Mouse (Mus musculus): Measurements from ENCODE around the gene Rnf4. TPM values are rescaled to one million over a fixed set of nuclear protein-coding genes. Genes with fewer than 3 reads are reported as not detected.

The Rnf4 gene
- polyA plus RNA-seq, 1 experiment, result 84.9 TPM

DNA sequence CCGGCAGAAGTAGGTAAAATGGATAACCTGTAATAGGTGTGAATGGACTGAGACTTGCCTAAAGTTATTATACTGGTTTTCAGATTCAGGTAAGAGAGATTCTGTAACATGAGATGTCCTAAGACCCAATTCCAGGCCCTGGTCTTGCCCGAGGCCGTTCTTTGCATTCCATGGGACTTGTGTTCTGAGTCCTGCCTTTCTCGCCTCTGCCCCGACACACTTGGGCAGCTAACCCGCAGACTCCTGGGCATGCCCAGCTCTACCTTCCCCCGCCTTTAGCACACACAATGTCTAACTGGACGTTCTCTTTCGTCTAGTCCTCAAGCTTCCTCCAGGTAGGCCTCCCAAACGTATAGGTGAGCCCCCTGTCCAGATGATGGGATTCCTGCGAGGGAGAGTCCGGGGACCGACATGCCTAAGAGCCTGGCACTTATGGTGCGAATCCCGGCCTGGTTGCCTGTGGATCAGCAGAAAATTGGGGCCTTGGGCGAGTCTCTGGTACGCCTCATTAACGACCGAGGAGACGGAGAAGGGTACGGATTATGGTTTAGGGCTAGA lies 471 bp upstream of the Rnf4 start:
- no peak for DNase-seq (ENCODE audit: extremely low spot score in 1 of 2, low spot score in 1 of 2)

DNA sequence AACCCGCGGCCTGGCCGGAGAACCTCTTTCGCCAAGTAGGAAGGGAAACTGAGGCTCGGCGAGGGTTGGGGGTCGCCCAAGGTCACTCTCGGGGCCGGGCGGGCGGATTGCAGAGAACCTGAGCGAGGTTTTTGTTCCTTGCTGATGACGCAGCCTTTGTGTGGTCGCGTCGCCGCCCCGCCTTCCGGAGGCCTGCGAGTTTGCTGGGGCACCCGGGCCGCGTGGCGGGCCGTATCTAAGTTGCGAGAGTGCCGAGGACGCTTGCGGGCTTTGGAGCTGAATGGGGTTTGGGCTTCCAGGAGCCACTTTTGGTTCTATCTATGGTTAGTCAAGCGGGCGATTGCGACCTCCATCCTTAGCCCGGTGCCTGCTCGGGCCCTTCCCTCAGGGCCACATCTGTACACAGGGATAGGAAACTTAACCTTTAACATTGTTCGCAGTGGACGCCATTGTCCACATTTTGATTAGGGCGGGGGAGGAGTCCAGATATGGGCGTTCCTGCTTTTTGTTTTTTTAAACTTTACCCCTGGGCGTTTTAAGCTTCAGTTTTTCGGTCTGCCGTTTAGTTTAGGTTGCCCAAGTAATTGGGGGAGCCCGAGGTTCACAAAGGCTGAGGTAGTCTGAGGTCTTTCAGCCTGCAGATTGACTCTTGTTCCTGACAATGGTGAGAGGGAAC lies 824 bp downstream of the Rnf4 start:
- peak in 1 of 2 experiments; percentile 33 for DNase-seq (ENCODE audit: extremely low spot score in 1 of 2, low spot score in 1 of 2)

DNA sequence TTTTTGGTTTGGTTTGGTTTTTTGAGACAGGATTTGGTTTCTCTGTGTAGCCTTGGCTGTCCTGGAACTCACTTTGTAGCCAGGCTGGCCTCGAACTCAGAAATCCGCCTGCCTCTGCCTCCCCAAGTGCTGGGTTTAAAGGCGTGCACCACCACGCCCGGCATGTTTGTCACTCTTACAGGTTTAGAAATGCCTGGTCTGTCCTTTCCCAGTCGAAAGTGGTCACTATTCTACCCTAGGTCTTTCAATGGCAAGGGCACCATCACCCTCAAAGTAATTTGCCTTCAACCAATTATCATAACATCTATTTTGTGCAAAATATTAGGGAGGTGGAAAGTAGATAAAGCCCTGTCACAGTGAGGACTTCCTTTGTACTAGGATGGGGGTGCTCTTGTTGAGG lies 4.2 kb downstream of the Rnf4 start:
- no peak for DNase-seq (ENCODE audit: extremely low spot score in 1 of 2, low spot score in 1 of 2)

DNA sequence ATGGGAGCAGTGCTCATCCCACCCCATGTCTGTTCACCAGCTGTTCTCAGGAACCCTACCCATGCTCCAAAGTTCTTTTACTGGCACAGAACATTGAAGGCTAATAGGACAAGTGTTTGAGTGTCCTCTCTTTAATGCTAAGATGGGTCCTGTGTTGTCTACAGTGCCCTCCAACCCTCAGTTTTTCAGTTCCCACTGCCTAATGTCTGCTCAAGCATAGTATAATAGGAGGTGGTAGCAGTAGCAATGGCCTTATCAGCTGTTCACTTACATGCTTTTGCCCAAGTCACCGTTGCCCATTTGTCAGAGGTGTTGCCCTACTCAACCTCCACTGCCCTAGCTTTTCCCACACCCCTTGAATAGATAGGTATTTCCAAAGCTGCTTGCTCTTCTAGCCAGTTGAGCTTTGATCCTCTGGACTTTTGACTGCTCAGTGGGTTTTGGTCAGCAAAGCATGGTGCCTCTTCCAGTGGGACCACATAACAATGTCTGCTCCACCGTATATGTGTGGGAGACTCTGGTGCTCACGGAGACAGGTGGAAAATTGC lies 16.1 kb downstream of the Rnf4 start:
- no peak for DNase-seq (ENCODE audit: extremely low spot score in 1 of 2, low spot score in 1 of 2)

DNA sequence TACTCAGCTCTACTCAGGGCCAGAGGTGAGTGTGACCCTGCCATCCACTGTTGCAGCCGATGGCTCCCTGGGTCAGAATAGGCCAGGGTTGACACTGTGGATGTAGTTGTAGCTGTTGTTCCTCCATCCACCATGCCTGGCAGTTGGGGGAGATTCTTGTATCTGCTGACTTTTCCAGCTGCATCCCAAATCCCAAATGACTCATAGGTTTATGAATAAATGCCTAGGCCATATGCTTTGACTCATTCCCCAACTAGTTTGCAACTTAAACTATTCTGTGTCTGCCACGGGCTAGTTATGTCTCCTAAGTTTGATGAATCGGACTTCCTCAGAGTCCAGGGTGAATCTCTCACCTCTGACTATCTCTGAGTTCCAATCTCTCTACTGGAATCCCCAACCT lies 24.2 kb downstream of the Rnf4 start:
- no peak for DNase-seq (ENCODE audit: extremely low spot score in 1 of 2, low spot score in 1 of 2)

DNA sequence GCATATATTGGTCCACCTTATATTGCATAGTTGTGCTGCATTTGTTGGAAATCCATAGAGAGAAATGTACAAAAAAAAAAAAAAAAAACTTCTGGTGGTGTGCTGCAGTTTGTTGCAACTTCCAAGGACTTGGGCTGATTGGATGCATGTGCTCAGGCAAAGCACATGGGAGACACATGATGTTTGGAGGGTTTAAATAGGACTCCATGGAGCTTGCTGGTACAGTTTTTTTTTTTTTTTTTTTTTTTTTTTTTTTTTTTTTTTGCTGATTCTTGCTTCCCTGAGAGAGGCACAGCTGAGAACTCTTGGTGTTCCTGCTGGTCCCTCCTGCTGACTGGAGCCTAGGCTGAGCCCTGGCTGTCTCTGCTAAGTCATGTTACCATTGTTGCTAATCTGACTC lies 27.0 kb downstream of the Rnf4 start:
- no peak for DNase-seq (ENCODE audit: extremely low spot score in 1 of 2, low spot score in 1 of 2)

DNA sequence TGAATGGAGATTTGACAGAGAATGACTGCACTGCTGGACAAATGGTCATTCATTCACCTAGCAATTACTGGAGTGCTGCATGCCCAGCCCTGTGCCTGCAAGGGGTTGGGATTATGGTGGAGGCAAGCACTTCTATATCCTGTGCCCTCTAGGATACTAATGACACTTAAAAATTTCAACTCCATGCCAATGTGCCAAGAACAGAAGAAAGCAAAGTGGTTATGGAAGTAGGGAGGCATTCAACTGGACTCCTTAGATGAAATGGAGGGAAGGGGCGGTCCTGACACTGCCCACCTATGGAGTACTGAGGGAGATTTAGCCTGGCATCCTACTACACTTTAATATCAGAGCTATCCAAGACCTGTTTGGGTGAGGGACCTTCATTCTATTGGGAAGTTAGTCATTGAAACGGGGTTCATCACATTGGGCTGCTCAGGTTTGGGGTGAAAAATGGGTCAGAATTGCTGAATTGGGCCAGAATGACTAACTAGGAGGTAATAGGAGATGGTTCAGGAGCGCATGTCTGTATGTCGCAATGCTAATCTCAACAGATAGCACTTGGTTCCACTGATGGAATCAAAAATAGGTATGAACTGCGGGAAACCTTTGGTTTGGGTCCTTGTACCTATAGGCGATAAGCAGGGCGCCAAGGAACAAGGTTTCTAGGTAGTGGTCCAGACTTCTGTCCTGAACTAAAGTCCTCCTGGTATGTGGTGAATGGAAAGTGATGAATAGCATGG lies 32.6 kb downstream of the Rnf4 start:
- DNase-seq (ENCODE audit: extremely low spot score in 1 of 2, low spot score in 1 of 2), result no peak

DNA sequence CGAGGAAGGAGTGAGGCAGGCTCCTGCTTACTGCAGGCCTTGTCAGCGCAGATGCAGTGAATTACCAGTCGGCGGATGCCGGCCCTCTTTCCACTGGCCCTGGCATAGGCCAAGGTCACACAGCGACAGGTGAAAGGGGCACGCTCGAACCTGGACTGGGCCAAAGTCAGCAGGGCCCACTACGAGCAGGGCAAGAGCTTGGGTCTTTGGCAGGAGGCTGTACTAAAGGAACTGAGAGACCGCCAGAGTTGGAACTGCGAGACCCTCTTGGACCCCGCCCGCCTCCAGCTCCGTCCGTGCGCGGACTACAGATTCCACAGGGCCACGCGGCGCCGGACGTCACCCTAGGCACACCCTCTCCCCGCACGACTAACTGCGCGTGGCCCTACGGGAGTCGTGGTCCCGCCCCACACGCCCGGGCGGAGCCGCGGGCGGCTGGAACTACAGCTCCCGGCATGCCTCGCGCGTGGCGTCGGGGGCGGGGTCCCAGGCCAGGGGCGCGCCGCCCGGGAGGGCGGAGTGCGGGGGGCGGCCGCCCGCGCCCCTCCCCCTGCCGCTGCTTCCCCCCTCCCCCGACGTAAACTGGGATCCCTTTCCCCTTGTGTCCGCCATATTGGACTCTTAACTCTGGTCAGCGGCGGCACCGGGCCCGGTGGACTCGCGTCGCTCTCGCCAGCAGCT lies 33.4 kb downstream of the Rnf4 start, which contains the start of gene Fam193a:
TSS of gene Fam193a (plus strand) at position 593 of the 681 bp plus-strand sequence.
- peak; percentile 94 to 97 for DNase-seq (ENCODE audit: extremely low spot score in 1 of 2, low spot score in 1 of 2)

DNA sequence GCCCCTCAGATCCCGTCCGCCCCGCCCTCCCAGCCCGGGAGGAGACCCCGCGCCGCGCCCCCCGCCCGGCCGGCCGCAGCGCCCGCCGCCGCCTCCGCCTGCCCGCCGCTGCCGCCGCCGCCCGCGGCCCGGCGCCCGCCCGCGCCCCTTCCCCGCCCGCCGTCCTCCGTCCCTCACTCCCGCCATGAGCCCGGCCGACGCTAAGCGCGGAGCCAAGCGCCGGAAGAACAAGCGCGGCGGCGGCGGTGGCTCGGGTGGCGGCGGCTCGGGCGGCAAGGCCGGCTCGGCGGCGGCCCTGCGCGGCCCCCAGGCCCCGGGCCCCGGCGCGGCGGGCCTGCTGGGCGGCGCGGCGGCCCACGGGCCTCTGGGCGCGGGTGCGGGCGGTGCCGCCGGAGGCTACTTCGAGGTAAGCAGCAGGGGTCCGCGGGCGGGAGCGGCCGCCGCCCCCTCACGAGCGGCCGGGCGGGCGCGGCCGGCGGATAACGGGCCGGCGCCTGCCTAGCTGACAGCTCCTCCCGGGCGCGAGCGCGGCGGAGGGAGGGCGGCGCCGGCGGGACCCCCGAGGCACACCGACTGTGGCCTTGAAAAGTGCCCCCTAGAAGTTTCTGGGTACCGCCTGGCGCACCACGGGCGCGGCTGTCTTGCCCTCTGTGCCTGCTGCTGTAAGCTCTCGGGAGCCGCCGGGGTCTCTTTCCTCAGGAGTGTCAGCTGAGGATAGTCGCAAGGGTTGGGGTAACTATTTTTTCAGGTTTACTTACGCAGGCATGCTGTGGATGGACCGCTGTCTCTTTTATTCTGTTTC lies 34.1 kb downstream of the Rnf4 start:
- DNase-seq (ENCODE audit: extremely low spot score in 1 of 2, low spot score in 1 of 2), result peak in 1 of 2 experiments; percentile 11

DNA sequence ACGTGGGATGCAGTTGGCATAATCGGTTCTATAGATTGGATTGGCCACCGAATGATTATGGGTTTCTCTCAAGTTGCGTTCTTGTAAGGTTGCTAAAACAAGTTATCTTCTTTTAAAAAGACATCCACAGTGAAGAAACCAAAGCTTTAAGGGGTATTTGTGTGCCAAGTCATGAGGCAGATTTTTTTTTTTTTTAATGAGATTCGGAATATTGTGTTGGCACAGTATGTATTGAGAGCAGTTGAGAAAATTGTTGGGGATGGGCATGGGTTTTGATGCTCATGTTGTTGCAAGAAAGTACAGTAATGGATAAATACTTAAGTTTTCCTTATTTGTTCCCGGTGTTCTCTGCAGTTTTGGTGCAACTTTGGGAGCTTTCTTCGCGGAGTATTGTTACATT lies 34.8 kb downstream of the Rnf4 start:
- DNase-seq (ENCODE audit: extremely low spot score in 1 of 2, low spot score in 1 of 2), result no peak

DNA sequence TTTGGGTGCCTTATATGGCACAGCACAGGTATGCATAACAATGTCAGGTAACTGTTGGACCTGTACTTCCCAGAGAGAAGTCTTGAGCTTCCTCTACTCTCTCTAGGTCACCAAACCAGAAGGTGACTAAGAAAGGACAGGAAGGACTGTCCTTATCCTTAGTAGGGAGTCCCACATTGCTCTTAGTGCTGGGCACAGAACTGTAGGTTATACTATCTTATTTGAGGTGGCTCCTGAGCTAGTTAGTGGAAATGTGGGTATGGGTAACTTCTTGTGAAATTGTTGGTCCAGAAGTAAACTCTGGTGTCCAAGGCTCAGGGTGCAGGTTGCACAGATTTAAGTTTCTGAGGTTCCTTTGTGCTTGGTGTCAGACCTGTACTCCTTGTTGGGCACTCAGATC lies 36.1 kb downstream of the Rnf4 start:
- DNase-seq (ENCODE audit: extremely low spot score in 1 of 2, low spot score in 1 of 2), result no peak

DNA sequence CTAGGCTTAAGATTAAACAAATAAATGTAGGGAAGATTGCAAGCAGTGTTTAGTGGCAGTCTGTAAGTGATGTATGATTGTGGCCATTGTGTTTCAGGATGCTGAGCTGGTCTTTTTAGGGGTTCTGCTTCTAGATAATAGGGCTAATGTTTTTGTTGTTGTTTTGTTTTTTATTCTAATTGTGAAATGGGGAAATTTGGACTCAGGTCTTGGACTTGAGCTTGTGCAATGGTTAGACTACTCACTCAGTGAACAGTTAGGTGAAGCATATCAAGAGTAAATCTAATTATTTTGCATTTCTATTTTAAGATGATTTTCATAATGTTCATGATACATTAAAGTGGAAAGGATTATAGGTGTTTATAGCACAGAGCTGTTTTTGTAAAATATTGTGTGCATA lies 36.5 kb downstream of the Rnf4 start:
- no peak for DNase-seq (ENCODE audit: extremely low spot score in 1 of 2, low spot score in 1 of 2)

DNA sequence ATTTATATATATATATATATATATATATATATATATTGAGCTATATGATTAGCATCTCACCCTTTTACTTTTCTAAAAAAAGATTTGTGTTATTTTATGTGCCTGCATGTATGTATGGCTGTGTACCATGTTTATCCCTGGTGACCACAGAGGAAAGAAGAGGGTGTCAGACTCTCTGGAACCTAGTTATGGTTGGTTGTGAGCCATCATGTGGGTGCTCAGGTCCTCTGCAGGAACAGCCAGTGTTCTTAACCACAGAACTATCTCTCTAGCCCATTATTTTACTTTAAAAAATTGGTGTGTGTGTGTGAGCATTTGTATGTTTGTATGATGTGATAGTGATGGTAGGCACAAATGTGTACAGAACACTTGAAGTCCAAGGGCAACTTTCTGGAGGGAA lies 42.7 kb downstream of the Rnf4 start:
- DNase-seq (ENCODE audit: extremely low spot score in 1 of 2, low spot score in 1 of 2), result no peak

DNA sequence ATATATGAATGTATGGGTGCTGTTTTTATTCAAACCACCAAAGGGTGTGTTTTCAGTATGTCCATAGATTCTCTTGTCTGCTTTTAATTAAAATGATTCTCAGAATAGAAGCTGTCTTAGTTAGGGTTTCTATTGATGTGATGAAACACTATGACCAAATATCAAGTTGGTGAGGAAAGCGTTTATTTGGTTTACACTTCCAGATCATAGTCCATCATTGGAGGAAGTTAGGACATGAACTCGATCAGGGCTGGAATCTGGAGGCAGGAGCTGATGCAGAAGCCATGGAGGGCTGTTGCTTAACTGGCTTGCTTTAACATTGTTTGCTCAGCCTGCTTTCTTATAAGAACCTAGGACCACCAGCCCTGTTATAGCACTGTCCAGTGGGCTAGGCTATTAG lies 45.6 kb downstream of the Rnf4 start:
- no peak for DNase-seq (ENCODE audit: extremely low spot score in 1 of 2, low spot score in 1 of 2)

DNA sequence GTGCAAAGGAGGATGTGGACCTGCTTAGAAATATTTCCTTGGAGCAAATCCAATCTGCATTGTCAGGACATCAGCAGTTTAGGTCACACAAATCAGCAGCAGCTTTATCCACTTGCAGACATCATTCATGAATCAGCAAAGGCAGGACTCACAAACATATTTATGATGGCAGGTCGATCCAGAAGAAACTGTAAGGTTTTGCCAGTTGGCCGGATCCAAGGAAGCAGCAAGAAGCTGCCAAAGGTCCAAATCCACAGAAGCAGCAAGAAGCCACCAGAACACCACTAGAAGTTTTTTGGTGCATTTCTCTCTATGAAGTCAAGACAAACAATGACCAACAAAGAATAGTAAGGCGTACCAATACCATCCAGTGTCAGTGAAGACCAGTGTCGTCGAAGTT lies 49.5 kb downstream of the Rnf4 start:
- no peak for DNase-seq (ENCODE audit: extremely low spot score in 1 of 2, low spot score in 1 of 2)

DNA sequence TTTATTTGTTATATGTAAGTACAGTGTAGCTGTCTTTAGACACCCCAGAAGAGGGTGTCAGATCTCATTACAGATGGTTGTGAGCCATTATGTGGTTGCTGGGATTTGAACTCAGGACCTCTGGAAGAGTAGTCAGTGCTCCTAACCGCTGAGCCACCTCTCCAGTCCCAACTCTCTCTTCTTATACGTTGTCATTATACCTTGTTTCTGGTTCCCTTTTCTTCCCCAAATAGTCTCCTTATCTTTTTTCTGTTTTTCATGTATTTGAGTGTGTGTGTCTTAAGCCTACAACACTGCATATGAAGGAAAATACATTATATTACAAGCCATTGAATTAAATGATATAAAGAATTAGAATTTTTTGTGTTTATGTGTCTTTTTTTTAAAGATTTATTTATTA lies 50.7 kb downstream of the Rnf4 start:
- DNase-seq (ENCODE audit: extremely low spot score in 1 of 2, low spot score in 1 of 2), result no peak

DNA sequence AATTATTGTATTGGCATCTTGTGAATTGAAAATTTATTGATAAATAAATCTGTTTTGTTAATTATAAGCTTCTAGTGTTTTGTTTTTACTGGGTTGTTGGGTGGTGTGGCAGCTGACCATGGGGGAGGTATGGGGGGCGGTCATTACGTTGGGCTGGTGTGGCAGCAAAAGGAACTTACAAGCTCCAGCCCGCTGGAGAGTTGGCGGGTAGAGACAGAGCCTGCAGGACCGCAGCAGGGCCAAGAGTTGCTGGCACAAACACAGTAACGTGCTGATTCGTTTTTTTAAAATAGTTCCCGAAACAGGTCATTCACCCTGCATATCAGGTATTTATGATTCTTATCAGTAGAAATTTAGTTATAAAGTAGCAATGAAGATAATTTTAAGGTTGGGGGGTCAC lies 57.2 kb downstream of the Rnf4 start:
- DNase-seq (ENCODE audit: extremely low spot score in 1 of 2, low spot score in 1 of 2), result no peak

DNA sequence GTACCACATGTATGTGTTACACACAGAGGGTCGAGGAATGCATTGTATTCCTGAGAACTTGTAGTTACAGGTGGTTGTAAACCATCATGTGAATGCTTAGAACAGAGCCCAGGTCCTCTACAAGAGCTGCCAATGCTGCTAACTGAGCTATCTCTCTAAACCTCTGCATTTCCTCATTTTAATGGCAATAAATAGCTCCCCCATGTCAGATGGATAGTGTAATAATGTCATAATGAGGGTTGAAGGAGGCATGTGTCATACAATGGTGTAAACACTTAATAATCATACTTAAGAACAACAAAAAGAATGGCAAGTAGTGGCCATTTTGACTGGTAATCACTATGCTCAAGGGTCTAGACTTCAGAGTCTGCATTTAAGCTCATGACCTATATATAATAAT lies 59.3 kb downstream of the Rnf4 start:
- no peak for DNase-seq (ENCODE audit: extremely low spot score in 1 of 2, low spot score in 1 of 2)

DNA sequence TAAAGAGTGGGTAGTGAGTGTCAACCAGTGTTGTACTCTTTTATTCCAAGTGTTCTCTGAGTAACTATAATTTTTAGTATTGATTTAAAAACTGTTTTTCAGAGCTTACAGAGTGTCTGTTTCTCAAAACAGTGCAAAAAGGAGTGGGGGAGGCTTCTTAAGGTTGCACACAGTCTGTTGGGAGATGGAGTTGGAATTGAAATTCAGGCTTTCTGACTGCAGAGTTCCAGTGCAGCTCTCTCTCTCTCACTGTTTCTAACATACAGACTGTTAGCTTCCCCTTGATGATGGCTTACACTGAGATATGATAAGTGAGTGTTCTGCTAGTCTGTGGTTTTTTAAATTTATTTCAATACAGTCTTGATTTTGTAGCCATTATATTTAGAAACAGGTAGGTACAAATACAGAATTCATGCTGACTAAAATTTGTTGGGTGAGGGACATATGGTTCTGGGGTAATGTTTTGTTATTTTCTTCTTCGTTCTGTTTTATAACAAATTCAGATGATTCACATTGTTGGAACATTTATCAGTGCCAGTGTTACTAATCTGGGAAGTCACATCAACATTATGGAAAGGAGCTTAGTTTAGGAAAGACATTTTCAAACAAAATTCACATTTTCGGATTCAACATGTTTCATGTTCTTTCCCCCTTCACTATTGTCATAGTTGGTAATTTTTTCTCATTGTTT lies 59.9 kb downstream of the Rnf4 start:
- peak in 1 of 2 experiments; percentile 32 for DNase-seq (ENCODE audit: extremely low spot score in 1 of 2, low spot score in 1 of 2)

DNA sequence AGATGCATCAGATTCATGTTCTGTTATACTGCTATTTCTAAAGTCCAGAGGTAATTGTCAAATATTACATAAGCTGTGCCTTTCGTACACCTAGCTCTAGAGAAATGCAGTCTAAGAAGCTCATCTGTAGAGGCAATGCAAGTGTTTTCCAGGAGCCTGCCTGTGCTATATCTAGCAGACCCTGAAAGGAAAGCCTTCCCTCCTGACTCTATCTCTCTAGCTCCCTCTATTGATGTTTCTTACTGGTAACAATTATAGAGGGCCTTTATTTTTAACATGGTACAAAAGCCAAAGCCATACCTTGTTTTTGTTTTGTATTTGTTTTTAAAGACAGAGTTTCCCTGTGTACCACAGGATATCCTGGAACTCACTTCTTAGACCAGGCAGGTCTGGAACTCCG lies 61.8 kb downstream of the Rnf4 start:
- no peak for DNase-seq (ENCODE audit: extremely low spot score in 1 of 2, low spot score in 1 of 2)

Measured in frontal cortex, adult 2 months (tissue).